Mouse (Mus musculus): ENCODE data around the gene Rala. TPM values are rescaled to one million over a fixed set of nuclear protein-coding genes. Genes with fewer than 3 reads are reported as not detected.
A peak's percentile ranks its signal among the peaks of the same experiment; 100 is the strongest.

Rala gene
- polyA plus RNA-seq, 1 experiment: 70.5 TPM

DNA sequence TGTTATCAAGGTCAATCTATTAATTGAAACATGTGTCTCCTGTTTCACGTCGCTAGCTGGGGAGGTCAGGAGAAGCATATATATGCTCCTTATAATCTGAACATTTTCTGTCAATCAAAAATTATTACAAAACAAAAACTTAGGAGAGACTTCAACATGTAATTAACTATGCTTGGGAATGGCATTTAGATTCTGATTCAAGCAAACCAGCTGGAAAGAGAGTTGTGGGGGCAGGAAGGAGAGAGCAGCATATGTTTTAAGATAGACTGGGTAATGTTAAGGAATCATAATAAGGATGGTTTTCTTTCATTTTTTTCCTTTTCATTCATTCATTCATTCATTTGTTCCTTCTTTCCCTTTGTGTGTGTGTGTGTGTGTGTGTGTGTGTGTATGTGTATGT lies 77.3 kb downstream of the Rala start:
- Histone ChIP-seq H3K4me3 (ENCODE audit: low read depth, low read length) (no peak overlapping the region), H3K9me3 (replicated peaks; ENCODE audit: control insufficient read depth, insufficient read depth, low read length, poor library complexity, severe bottlenecking) (no peaks in the 10 kb centered on the region), H3K4me1 (ENCODE audit: control insufficient read depth, insufficient read depth, low read length) (no peaks in the 10 kb centered on the region), H3K27ac (ENCODE audit: insufficient read depth, low read length) (no peak overlapping the region), H3K36me3 (ENCODE audit: control insufficient read depth, insufficient read depth, low read length, poor library complexity, severe bottlenecking) (no peaks in the 10 kb centered on the region), H3K9ac (ENCODE audit: low read depth, poor library complexity, severe bottlenecking) (no peak overlapping the region), H3K27me3 (ENCODE audit: control insufficient read depth, insufficient read depth, low read length, poor library complexity, severe bottlenecking) (no peaks in the 10 kb centered on the region)
- TF ChIP-seq CTCF (IDR thresholded peaks at IDR 0.05; ENCODE audit: low read depth, low read length) (no peak), EP300 (IDR thresholded peaks at IDR 0.05; ENCODE audit: insufficient read depth, low read depth, low read length) (no peak), POLR2A (IDR thresholded peaks at IDR 0.05; ENCODE audit: insufficient read depth, low read length) (no peak)

- H3K4me1 ChIP-seq (ENCODE audit: control insufficient read depth, insufficient read depth, low read length): no peaks in the 10 kb centered on the region
- no peak overlapping the region for H3K9ac ChIP-seq (ENCODE audit: low read depth, poor library complexity, severe bottlenecking)
- no peak for TF ChIP-seq EP300 (IDR thresholded peaks at IDR 0.05; ENCODE audit: insufficient read depth, low read depth, low read length)
- no peak for TF ChIP-seq POLR2A (IDR thresholded peaks at IDR 0.05; ENCODE audit: insufficient read depth, low read length)
- no peak for TF ChIP-seq CTCF (IDR thresholded peaks at IDR 0.05; ENCODE audit: low read depth, low read length)
- H3K27me3 ChIP-seq (ENCODE audit: control insufficient read depth, insufficient read depth, low read length, poor library complexity, severe bottlenecking): no peaks in the 10 kb centered on the region
- H3K4me3 ChIP-seq (ENCODE audit: low read depth, low read length): no peak overlapping the region
- H3K9me3 ChIP-seq (replicated peaks; ENCODE audit: control insufficient read depth, insufficient read depth, low read length, poor library complexity, severe bottlenecking): no peaks in the 10 kb centered on the region
- no peaks in the 10 kb centered on the region for H3K36me3 ChIP-seq (ENCODE audit: control insufficient read depth, insufficient read depth, low read length, poor library complexity, severe bottlenecking)
- no peak overlapping the region for H3K27ac ChIP-seq (ENCODE audit: insufficient read depth, low read length)
Observed at GRCm38 (mm10) chr13:17860536-17860935, 83.5 kb downstream of the Rala start.

DNA sequence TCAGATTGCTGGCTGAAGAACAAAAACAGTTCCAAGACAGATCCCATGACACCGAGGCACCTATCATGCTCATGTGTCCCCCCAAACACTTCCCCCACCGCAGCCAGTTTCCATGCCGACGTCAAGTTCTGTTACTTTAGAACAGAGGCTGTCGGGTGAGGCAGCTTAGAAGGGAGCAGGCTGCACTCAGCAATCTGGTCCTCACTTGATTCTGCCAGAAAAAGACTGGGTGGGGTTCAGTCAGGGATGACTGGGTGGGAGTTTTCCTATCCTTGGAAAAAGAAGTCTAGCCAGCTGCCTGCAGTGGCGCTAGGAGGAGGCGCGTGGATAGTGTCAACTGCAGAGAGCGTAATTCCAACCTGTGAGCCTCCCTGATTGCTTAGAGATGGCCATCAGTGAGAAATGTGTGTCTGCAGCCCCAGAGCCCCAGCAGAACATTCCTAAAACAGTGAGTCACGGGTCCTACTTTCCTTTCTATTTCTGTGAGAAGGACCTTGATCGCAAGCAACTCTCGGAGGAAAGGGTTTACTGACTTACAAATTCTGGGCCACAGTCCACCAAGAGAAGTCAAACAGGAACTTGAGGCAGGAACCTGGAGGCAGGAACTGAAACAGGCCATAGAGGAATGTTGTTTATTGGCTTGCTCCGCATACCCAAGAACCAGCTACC lies 84.5 kb downstream of the Rala start:
- H3K36me3 ChIP-seq (ENCODE audit: control insufficient read depth, insufficient read depth, low read length, poor library complexity, severe bottlenecking): no peaks in the 10 kb centered on the region
- no peak for TF ChIP-seq EP300 (IDR thresholded peaks at IDR 0.05; ENCODE audit: insufficient read depth, low read depth, low read length)
- no peak for TF ChIP-seq POLR2A (IDR thresholded peaks at IDR 0.05; ENCODE audit: insufficient read depth, low read length)
- no peaks in the 10 kb centered on the region for H3K4me1 ChIP-seq (ENCODE audit: control insufficient read depth, insufficient read depth, low read length)
- H3K9me3 ChIP-seq (replicated peaks; ENCODE audit: control insufficient read depth, insufficient read depth, low read length, poor library complexity, severe bottlenecking): no peaks in the 10 kb centered on the region
- H3K9ac ChIP-seq (ENCODE audit: low read depth, poor library complexity, severe bottlenecking): no peak overlapping the region
- H3K27me3 ChIP-seq (ENCODE audit: control insufficient read depth, insufficient read depth, low read length, poor library complexity, severe bottlenecking): no peaks in the 10 kb centered on the region
- no peak overlapping the region for H3K4me3 ChIP-seq (ENCODE audit: low read depth, low read length)
- no peak overlapping the region for H3K27ac ChIP-seq (ENCODE audit: insufficient read depth, low read length)

DNA sequence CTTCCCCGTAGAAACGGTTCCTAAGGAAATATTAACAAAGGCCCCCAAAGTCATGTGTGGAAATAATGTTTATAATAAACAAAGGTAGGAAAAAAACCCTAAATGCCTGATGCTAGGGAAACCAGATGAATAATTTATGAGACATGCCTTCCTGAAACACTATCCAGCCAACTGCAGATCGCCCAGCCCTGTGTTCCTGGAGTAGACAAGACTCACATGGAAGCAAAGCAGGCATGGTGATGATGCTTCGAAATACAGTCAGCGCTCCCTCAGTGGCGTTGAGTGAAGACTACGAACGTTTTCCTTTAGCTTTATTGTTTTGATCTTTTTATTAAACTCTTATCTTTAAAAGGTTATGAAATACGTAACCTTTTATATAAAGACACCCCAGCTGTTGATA lies 87.0 kb downstream of the Rala start:
- no peaks in the 10 kb centered on the region for H3K36me3 ChIP-seq (ENCODE audit: control insufficient read depth, insufficient read depth, low read length, poor library complexity, severe bottlenecking)
- H3K4me1 ChIP-seq (ENCODE audit: control insufficient read depth, insufficient read depth, low read length): no peaks in the 10 kb centered on the region
- H3K9ac ChIP-seq (ENCODE audit: low read depth, poor library complexity, severe bottlenecking): no peak overlapping the region
- TF ChIP-seq CTCF (IDR thresholded peaks at IDR 0.05; ENCODE audit: low read depth, low read length) (no peak), EP300 (IDR thresholded peaks at IDR 0.05; ENCODE audit: insufficient read depth, low read depth, low read length) (no peak), POLR2A (IDR thresholded peaks at IDR 0.05; ENCODE audit: insufficient read depth, low read length) (no peak)
- no peaks in the 10 kb centered on the region for H3K27me3 ChIP-seq (ENCODE audit: control insufficient read depth, insufficient read depth, low read length, poor library complexity, severe bottlenecking)
- no peak overlapping the region for H3K4me3 ChIP-seq (ENCODE audit: low read depth, low read length)
- H3K27ac ChIP-seq (ENCODE audit: insufficient read depth, low read length): no peak overlapping the region
- H3K9me3 ChIP-seq (replicated peaks; ENCODE audit: control insufficient read depth, insufficient read depth, low read length, poor library complexity, severe bottlenecking): no peaks in the 10 kb centered on the region

DNA sequence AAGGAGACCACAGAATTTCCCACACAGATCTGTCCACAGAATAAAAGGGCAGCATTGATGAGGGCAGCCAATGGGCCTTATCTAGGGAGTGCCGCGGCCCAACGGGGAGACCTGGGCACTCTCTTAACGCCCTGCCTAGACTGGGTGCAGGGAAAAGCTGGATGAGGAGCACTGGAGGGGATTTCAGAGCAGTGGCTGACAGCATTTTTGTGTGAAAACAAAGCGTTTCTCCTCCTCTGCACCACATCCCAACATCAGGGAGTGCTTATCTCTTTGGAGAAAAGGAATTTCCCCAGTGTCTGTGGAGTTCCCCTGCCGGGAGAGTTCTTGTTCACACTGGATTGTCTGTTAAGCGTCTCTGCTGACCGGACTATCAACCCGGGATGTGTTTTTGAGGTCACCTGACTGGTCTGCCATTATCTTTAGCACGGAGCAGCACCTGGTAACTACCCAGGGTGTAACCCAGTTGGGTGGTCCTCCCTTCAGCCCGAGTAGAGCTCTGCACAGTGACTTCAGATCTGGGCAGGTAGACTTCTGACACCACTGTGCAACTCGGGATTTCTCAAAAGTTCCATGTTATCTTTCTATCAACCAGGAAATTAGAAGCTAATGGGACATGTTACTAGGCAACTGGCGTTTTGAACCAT lies 88.4 kb downstream of the Rala start:
- peak overlapping the region; percentile 3; the same call in 1 of the 2 replicates for H3K27ac ChIP-seq (ENCODE audit: insufficient read depth, low read length)
- no peaks in the 10 kb centered on the region for H3K4me1 ChIP-seq (ENCODE audit: control insufficient read depth, insufficient read depth, low read length)
- no peaks in the 10 kb centered on the region for H3K9me3 ChIP-seq (replicated peaks; ENCODE audit: control insufficient read depth, insufficient read depth, low read length, poor library complexity, severe bottlenecking)
- H3K27me3 ChIP-seq (ENCODE audit: control insufficient read depth, insufficient read depth, low read length, poor library complexity, severe bottlenecking): no peaks in the 10 kb centered on the region
- H3K36me3 ChIP-seq (ENCODE audit: control insufficient read depth, insufficient read depth, low read length, poor library complexity, severe bottlenecking): no peaks in the 10 kb centered on the region
- H3K4me3 ChIP-seq (ENCODE audit: low read depth, low read length): peak overlapping the region; percentile 32
- TF ChIP-seq EP300 (IDR thresholded peaks at IDR 0.05; ENCODE audit: insufficient read depth, low read depth, low read length) (0 out of 2 replicates have a peak, but pooled peaks have one; percentile 8), POLR2A (IDR thresholded peaks at IDR 0.05; ENCODE audit: insufficient read depth, low read length) (no peak)
- H3K9ac ChIP-seq (ENCODE audit: low read depth, poor library complexity, severe bottlenecking): no peak overlapping the region

- H3K9ac ChIP-seq (ENCODE audit: low read depth, poor library complexity, severe bottlenecking): no peak overlapping the region
- TF ChIP-seq EP300 (IDR thresholded peaks at IDR 0.05; ENCODE audit: insufficient read depth, low read depth, low read length) (no peak), POLR2A (IDR thresholded peaks at IDR 0.05; ENCODE audit: insufficient read depth, low read length) (no peak), CTCF (IDR thresholded peaks at IDR 0.05; ENCODE audit: low read depth, low read length) (no peak)
Observed at GRCm38 (mm10) chr13:17854755-17855154, 89.3 kb downstream of the Rala start.

More at GRCm38 (mm10) chr13:17854755-17855154, 89.3 kb downstream of the Rala start:
- Histone ChIP-seq H3K27me3 (ENCODE audit: control insufficient read depth, insufficient read depth, low read length, poor library complexity, severe bottlenecking) (no peaks in the 10 kb centered on the region), H3K4me3 (ENCODE audit: low read depth, low read length) (no peak overlapping the region), H3K36me3 (ENCODE audit: control insufficient read depth, insufficient read depth, low read length, poor library complexity, severe bottlenecking) (no peaks in the 10 kb centered on the region), H3K4me1 (ENCODE audit: control insufficient read depth, insufficient read depth, low read length) (no peaks in the 10 kb centered on the region), H3K27ac (ENCODE audit: insufficient read depth, low read length) (no peak overlapping the region), H3K9me3 (replicated peaks; ENCODE audit: control insufficient read depth, insufficient read depth, low read length, poor library complexity, severe bottlenecking) (no peaks in the 10 kb centered on the region)
